Mouse (Mus musculus): ENCODE data around the gene Gm49387. TPM values are rescaled to one million over a fixed set of nuclear protein-coding genes. Genes with fewer than 3 reads are reported as not detected.

The Gm49387 gene
- total RNA-seq, 2 experiments from 2014 or later: not detected

DNA sequence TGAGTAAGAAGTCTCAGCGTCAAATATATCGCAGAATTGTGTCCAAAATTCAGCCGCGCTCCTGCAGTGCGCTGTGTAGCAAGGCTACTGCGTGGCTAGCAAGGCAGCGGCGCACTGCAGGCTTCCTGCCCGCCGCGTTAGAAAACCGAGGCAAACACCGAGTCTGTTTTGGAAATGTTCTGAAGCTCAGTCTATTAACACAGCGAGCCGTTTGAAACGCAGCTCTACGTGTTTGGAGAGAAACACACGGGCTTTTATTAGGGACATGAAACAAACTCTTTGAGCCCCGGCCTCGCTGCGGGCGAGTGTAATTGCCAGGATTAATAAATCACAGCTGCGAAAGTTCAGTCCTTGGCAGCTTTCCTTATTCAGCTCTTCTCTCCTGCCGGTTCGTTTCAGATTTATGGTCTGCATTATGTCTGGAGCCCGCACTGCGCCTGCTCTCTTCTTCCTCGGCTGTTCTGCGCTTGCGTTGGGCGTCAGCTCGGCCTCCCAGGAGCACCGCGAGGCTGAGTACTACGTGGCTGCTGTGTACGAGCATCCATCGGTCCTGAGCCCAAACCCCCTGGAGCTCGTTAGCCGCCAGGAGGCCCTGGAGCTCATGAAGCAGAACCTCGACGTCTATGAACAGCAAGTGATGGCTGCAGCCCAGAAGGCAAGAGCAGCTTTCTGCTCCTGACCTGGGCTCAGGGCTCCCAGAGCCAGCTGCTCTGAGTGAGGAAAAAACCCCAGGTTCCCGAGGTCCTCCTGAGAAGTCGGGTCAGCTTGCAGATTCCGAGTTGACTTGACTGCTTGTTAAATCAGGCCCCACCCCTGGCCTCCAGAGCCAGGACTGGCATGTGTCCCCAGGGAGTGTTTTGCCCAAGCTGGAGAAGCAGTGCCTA, 21.2 kb upstream of the Gm49387 start:
- DNase-seq: peak; percentile 90 to 92

DNA sequence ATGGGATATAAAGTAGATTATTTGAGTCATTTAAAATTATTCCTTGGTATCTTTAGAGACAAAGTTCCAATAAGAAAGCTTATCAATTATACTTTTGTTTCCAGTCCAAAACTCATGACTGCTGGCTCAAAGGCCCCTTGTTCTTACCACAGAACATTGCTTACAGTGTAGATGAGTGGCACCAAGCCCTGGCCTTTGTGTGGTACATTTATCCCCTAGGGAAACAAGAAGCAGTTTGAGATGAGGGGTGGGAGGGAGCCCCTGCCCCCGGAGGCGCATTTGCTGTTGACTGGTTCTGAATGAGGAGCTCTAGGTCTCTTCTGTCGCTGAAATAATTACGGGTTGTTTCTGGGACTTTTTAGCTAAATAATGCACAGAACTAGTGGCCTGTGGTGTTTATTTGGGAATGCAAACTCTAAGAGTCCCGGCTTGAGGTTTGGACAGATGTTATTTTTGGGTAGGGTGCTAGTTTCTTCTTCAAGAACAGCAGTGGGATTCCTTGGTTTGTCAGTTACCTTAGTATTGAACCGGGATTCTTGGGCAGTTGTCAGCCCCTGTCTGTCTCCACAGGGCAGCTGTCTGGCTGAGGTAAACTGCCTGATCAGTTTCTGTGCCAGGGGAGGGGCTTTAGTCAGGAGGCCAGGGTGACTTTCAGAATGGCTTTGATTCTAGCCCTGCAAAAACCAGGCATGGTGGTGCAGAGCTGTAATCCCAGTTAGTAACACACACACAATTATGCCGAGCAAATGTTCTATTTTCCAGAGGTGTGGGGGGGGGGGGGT, 19.8 kb upstream of the Gm49387 start:
- peak in 1 of 2 experiments; percentile 30 for DNase-seq

DNA sequence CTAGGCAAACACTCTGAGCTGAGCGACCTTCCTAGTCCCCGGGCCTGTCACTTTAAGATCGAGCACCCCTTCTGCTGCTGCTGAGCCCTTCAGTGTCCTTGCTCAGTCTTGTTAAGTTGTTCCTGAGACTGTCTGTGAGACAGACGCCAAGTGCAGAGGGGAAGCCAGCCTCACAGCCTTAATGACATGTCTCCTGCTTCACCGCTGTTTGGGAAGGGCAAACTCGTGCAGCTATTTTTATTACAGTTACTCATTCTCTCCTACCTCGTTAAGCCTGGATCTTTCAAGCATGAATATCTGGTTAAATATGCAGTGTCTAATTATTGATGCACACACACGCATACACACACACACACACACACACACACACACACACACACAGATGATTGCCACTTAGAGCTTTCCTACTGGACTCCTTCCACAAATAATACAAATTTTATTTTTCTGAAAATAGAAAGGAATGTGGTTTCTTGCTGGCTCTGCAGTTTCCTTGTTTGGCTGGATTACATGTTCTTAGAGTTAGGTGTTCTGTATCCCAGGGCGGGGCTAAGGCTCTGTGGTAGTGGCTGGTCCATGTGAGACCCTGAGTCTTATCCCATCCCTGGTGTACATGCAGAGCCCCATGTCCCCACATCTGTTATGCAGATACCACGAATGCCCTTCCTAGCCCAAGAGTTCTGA, 19.0 kb upstream of the Gm49387 start:
- peak in 1 of 2 experiments; percentile 19 for DNase-seq

DNA sequence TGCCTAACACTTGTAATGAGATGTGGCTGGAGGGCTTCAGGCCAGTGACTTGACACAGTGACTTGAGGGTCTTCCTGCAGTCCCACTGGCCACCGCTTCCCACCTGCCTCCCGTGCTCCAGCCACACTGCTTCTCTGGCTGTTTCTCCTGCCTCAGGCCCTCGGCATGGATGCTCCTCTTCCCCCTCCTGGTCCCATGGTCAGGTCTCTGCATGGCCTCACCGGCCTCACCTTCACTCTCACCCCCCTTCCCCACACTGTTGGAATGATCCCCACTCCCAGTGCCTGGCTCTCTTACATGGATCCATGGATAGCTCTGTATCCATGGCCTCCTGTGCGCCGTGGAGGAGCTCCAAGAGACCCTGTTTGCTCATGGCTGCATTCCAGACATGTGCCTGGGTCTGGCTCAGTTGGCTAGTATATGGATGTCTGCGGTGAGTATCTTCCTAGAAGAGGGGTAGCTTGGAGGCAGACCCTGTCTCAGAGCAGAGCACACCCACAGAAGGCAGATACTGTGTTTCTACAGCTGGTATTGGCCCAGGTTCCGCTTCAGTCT, 17.5 kb upstream of the Gm49387 start:
- no peak for DNase-seq

DNA sequence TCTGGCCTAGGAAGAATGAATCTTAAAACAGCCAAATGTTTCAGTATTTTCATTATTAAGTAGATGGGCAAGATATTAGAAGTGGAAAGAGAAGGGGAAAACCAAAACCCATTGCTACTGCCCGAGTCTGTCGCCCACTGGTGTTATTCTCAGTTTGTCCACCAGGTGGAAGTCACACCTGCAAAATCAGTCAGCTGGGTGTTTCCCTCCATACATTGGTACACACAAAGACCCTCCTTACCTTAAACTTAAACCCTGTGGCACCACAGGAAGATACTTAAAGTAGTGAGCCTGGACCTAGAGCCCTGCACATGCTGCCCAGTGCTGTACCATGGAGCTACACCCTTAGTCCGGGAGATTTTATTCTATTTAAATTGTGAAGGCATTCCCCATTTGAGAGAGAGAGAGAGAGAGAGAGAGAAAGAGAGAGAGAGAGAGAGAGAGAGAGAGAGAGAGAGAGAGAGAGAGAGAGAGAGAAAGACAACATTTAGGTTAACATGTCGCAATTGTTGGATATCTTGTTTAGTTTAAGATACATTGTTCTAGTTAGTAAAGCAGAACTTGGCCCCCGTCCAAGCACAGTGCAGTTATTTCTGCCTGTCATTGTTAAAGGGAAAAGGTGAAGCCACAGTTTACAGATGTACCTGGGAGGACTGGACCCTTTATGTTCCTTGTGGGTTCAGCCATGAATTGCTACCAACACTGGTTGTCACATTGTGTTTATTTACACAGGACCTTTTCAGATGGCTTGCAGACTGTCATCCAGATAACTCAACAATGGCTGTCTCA, 16.4 kb upstream of the Gm49387 start:
- peak in 1 of 2 experiments; percentile 78 for DNase-seq

DNA sequence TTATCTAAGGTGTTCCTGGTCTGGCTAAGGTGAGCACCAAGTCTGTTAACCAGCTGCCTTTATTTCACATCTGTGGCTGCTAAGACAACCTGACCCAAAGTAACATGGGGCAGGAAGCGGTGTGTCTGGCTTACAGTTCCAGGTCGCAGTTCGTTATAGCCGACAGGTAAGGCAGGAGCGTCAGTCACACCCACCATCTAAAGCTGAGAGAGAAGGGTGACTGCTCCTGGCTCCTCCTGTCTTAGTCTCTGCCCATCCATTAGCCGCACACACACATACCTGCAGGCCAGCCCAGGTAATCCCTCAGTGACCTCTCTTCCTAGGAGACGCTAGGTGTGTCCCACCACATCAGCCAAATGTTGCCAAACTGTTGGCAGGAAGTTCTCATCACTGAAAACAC, 15.7 kb upstream of the Gm49387 start:
- no peak for DNase-seq

DNA sequence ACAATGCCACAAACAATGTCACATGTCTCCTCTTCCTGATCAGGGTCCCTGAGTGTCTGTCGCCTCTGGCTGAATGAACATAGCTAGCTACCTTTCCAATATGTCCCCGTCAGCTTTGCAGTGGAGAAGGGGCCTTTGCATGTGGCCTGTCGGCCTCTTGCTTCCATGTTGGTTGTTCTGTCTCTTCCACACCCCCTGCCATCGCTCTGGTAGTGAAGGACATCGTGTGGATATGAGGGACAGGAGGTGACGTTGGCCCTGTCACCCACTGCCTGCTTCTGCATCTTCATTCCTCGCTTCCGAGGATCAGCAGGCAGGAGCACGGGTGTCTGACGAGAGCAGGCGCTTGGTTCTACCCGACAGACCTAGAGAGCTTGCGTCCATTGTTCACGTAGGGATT, 14.7 kb upstream of the Gm49387 start:
- no peak for DNase-seq

DNA sequence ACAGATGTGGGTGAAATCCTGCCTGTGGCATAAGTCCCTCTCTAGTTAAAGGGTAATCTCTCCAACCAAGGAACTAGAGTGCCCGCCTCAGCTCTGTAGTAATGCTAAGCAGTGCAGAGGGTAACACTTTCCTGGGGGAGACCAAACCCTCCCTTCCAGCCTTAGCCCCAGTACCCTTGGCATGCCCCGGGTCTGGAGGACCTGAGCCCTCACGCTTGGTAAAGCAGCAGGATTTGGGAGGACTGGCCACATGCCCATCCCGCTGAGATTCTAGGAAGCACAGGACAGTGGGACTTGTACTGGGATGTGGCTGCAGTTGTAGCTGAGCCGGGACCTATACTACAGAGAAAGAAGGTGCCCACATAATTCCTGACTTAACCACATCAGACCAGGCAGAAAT, 14.1 kb upstream of the Gm49387 start:
- DNase-seq: no peak

DNA sequence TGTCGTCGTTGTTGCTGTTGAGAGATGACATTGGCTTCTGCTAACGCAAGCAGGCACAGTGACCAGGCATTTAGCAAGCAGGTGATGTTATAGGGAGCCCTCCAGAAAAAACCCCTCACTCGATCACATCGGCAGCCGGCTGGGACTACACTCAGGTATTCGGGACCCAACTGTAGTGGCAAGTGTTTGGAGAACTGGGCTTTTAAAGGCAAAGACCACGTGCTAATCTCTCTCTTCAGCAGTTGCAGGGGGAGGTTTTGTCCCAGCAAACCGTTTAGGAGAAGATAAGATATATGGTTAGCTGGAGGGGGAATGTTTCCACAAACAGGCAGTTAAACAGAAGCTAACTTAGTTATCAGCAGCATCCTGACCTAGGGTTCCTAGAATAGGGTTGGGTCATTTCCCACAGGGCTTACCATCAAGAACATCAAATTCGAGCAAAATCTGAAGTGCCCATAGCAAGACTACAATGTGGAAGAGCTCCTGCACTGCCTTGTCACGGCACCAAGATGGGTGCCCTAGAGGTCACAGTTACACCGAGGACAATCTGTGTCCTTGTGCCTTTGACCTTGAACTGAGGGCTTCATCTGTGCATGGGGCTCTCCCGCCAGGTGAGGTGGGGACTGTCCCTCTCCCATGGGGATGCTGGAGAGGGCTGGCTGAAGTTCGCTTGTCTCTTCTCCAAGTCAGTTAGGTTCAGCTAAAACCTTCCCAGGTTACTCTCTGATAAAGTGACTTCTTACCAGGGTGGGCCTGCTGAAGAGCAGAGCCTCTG, 12.6 kb upstream of the Gm49387 start:
- no peak for DNase-seq

DNA sequence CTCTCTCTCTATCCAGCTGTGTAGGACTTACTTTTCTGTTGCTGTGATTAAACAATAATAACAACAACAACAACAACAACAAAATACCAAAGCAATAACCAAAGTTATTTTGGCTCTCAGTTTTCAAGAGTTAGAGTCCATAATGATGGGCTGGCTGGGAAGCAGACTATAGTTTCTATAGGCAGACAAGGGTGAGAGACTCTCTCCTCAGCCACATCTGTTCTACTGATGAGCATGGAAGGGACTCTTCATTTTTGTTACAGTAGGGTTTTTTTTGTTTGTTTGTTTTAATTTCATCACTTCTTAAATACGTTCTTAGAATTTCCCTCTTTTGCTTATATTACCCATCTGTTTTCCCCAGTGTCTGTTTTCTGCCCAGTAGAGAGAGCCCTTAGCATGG, 11.9 kb upstream of the Gm49387 start:
- no peak for DNase-seq

DNA sequence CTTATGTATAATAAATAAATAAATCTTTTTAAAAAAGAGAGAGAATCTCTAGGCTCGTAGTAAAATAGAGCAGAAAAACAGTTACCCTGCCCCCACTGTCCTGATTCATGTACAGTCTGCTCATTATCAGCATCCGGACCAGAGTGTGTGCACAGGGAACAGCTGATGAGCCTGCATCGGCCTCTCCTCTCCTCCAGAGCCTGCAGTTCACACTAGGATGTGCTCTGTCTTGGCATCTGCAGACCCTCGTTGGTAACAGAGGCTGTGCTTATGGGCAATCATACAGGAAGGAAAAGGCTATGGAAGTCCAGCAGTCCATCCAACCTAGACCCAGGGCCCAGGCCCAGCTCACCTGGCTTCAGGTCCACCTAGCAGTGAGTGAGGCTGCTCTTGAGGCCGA, 11.4 kb upstream of the Gm49387 start:
- no peak for DNase-seq

DNA sequence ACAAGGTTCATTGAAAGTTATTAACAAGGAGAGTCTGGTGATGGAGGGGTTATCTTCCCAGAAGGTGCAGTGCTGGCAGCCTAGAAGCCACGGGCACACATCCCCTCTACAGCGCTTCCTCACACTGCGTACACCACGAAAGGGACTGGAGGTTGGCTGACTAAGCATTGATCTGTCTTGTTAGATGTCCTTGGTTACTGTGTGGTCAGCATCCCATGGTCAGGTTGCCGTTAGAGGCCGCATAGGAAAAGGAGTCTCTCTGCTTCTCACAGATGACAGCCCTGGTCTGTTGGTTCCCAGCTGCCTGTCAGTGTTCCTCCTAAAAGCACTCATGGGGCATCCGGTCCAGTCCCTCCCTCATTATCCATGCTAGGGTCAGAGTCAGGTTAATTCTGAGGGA, 10.5 kb upstream of the Gm49387 start:
- DNase-seq: no peak

DNA sequence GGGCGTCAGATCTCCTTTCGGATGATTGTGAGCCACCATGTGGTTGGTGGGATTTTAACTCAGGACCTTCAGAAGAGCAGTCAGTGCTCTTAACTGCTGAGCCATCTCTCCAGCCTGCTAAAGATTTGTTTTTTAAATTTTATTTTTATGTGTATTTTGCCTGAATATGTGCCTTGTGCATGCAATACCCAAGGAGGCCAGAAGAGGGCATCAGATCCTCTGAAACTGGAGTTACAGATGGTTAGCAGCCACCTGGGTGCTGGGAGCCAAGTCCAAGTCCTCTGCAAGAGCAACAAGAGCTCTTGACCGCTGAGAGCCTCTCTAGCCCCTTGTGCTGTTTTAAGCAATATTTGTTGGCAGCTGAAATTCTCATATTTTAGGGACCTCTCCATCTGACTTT, 9.7 kb upstream of the Gm49387 start:
- no peak for DNase-seq

DNA sequence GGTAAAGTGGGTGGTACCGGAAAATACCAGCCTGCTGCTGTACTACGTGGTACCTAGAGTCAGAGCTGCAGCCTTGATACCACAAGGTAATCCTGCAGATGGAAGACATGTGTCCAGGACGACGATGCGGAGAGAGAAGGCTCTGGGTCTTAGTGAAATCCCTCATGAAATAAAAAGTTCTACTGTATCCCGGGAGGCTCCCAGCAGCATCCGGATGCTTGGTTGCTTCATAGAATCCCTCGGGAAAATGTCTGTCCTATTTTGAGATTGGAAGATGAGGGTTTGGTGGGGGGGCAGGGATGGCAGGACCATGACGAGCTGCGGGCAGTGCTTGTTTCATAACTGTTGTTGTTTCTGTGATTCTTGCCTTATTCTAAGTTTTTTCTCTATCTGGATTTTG, 7.3 kb upstream of the Gm49387 start:
- DNase-seq: no peak

DNA sequence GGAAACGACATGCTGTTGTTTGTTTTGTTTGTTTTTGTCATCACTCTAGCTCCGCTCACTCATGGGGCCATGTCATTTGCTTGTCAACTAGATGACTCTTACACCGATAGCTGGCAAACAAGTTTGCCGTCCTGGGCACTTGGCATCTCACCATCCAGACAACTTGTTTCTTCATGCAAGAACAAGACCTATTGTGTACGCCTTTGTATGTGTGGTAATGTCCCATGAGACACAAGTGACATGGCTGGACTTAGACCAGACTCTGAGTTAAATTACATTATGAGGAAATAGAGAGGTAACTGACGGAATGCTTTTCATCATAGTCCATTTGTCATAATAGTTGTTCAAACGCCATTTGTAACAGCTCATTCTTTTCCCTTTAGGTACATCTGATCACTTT, 5.2 kb upstream of the Gm49387 start:
- no peak for DNase-seq

DNA sequence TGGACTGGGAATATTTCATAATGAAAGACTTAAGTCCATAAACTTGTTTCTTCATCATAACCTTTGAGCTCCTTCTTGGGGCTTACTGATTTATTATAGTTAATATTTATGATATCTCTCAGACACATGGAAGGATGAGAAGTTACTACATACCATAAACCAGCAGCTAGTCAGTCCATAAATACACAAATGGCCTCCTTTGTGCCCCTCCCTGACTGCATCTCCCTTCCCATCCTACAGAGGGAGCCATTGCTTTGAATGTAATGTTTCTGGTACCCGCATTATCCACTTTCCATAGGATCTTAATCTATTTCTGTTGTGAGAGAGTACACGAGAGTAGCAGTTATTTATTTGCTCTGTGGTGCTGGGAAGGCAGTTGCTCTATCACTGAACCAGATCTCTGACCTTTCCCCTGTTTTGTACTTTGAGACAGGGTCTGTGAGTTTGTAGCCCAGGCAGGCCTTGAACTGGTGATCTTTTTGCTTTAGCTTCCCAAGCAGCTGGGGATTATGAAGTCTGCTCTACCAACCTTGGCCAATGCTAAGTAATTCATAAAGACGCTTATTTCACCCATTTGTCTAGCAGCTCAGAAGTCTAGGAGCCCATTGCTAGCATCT, 4.4 kb upstream of the Gm49387 start:
- DNase-seq: no peak

DNA sequence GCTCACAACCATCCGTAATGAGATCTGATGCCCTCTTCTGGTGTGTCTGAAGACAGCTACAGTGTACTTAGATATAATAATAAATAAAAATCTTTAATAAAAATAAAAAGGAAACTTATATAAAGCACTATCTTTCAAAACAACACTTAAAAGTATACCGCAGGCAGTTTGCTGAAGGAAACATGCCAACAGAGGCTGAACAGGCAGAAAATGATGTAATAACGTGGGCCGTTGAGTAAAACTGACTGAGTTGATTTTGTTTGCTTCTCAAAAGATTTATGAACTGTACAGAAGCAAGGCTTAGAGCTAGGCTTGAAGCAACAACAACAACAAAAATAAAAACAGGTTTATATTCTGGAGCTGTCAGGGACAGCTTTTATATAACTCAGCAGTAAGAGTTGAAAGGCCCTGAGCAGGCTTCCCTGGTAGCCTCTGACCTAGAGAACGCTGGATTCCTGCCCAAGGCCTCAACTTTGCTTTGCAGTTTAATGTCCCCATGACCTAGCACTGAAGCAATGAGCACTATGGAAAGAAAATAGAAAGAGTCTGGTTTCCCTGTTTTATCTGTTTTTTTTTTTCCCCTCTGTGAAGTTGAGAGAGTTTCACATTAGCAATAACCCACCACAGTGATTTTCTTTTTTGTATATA, 3.6 kb upstream of the Gm49387 start:
- no peak for DNase-seq

DNA sequence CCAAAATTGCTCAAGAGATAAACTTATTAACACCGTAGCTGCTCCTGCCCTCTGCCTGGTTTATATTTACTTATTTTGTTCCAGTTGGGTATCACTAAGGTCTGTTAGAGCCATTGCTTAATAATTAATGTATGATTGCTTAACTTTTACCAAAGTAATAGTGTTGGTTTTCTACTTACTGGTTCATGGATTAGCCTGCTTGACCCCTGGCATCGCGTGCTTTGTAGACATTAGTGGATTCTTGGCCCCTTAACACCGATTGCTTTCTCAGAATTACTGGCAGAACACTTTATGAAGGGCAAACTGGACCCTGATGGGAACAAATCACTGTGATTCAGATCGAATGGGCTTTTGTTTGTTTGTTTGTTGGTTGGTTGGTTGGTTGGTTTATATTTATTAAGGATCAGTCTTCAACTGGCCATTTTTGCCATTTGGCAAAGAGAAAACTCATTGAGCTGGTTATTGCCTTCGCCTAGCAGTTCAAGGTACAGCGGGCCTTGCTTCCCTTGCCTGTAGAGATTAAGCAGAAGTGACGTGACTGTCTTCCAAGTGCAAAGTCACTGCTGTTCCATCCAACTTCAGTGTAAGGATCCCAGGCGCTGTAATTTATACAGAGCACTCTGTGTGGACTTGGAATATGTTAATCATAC, 953 bp upstream of the Gm49387 start:
- DNase-seq: no peak

DNA sequence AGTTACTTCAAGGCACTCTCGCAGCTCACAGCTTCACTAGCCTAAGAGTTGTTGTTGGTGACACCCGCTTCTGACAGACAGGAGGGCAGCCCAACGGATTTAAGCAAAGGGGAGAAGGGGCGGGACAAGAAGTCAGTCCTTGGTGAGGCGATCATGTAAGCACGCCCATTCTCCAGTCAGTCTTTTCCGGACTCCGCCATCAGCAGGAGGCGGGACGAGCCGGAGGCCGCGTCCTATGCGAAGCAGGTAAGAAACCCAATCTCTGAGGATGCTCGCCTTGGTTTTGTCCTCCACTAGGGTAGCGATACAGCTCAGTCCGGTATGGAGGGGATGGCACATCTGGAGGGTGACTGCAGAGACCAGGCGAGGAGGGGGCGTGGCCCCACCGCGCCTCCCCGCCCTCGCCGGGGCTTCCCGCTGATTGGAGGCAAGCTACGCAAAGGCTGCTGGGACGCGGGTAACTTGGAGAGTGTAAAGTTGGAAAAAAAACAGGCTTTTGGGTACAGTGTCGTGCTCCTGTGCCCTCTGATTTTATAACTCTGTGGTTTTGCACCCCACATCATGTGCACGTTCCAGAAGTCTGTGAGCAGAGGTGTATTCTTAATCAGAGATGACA, 320 bp upstream of the Gm49387 start, which contains the start of the genes Btd and Hacl1:
Gene Btd, plus strand, starts transcription at position 139 of the 616 bp plus-strand sequence.
Gene Hacl1, minus strand, starts transcription at position 397 of the 616 bp plus-strand sequence.
- peak; percentile 87 to 88 for DNase-seq
